Mouse (Mus musculus) limb, embryonic 12.5 days (tissue): ENCODE data around the gene Slc35b3. TPM values are rescaled to one million over a fixed set of nuclear protein-coding genes. Genes with fewer than 3 reads are reported as not detected.

ENCODE experiments used
- ATAC-seq: fragments of 200-750 bp; cut with Nextera tagmentation; 2 replicates; pipeline ENCODE4 v1.8.0; 2017; ENCODE audit warnings: low read depth, moderate TSS enrichment; ENCODE audit not compliant: insufficient number of reproducible peaks, insufficient read depth, low FRiP score, low TSS enrichment
- H3K27ac ChIP-seq: fragments of 300-500 bp; sonication (generic); 2 replicates; pipeline ENCODE4 v1.5.1; 2016; ENCODE audit warnings: mild to moderate bottlenecking, moderate library complexity
- H3K27me3 ChIP-seq: fragments of 300-500 bp; sonication (generic); 2 replicates; pipeline ENCODE4 v1.6.1; 2016; ENCODE audit warnings: mild to moderate bottlenecking, moderate library complexity
- H3K36me3 ChIP-seq: fragments of 300-500 bp; sonication (generic); 2 replicates; pipeline ENCODE4 v1.6.1; 2016; ENCODE audit warnings: mild to moderate bottlenecking, moderate library complexity
- H3K4me1 ChIP-seq: fragments of 300-500 bp; sonication (generic); replicated peaks from 2 replicates; pipeline ENCODE4 v1.6.1; 2016
- H3K4me2 ChIP-seq: fragments of 300-500 bp; sonication (generic); 2 replicates; pipeline ENCODE4 v1.6.1; 2016; ENCODE audit warnings: mild to moderate bottlenecking, moderate library complexity
- H3K4me3 ChIP-seq: fragments of 300-500 bp; sonication (generic); replicated peaks from 2 replicates; pipeline ENCODE4 v1.5.1; 2016; ENCODE audit warnings: mild to moderate bottlenecking
- H3K9ac ChIP-seq: fragments of 300-500 bp; sonication (generic); replicated peaks from 2 replicates; pipeline ENCODE4 v1.6.1; 2016; ENCODE audit warnings: mild to moderate bottlenecking, moderate library complexity
- H3K9me3 ChIP-seq: fragments of 300-500 bp; sonication (generic); 2 replicates; pipeline ENCODE4 v1.6.1; 2016; ENCODE audit warnings: mild to moderate bottlenecking, moderate library complexity
- WGBS: fragments of 180-500 bp; shearing (Covaris S2); methylation state at CpG from one replicate; pipeline ENCODE4 v1.1.7; 2016; 5-methylcytosine and 5-hydroxymethylcytosine counted together
- polyA plus RNA-seq: library from polyadenylated mRNA; unstranded; fragments of >200 nt; fragmentation: Nextera tagmentation; extraction: Ambion mirVana; gene quantifications from 2 replicates; pipeline ENCODE4 v1.2.1, GENCODE M21; 2016

Slc35b3 gene
- polyA plus RNA-seq = 32.9 and 34.6 TPM in 2 replicates

- Histone ChIP-seq H3K27ac (peak within 1 kb of the TSS; percentile 84), H3K4me2 (peak within 1 kb of the TSS; percentile 66), H3K4me3 (peak within 1 kb of the TSS; percentile 85), H3K36me3 (peaks cover 5% of the 10 kb centered on the region), H3K9me3 (no peaks in the 10 kb centered on the region), H3K9ac (peak within 1 kb of the TSS; percentile 80), H3K4me1 (peaks cover 7% of the 10 kb centered on the region; the same call in 1 of the 2 replicates), H3K27me3 (no peaks in the 10 kb centered on the region)
- peak; percentile 98 for ATAC-seq
- 2% methylated on average over 67 of the region's 67 CpGs for WGBS
Measured at GRCm38 (mm10) chr13:38960063-38961050, at the start of gene Slc35b3. Gene Slc35b3, minus strand, starts transcription at chr13:38960875.

GRCm38 (mm10) chr13:39010280-39010679, 49.6 kb upstream of the Slc35b3 start:
- no peak overlapping the region for H3K9ac ChIP-seq
- H3K9me3 ChIP-seq = no peaks in the 10 kb centered on the region
- no peak for ATAC-seq
- H3K36me3 ChIP-seq = no peaks in the 10 kb centered on the region
- no peak overlapping the region for H3K27ac ChIP-seq
- no peaks in the 10 kb centered on the region for H3K27me3 ChIP-seq
- 85% methylated on average over 4 of the region's 4 CpGs for WGBS
- no peak overlapping the region for H3K4me2 ChIP-seq
- no peak overlapping the region for H3K4me3 ChIP-seq
- peaks cover 10% of the 10 kb centered on the region for H3K4me1 ChIP-seq

- Histone ChIP-seq H3K4me3 (no peak overlapping the region), H3K4me1 (no peaks in the 10 kb centered on the region), H3K9me3 (no peaks in the 10 kb centered on the region), H3K9ac (no peak overlapping the region), H3K4me2 (no peak overlapping the region), H3K36me3 (no peaks in the 10 kb centered on the region), H3K27ac (no peak overlapping the region), H3K27me3 (no peaks in the 10 kb centered on the region)
- ATAC-seq = no peak
Measured at GRCm38 (mm10) chr13:39003101-39003762, 42.6 kb upstream of the Slc35b3 start.

GRCm38 (mm10) chr13:39002424-39002823, 41.7 kb upstream of the Slc35b3 start:
- H3K4me3 ChIP-seq = no peak overlapping the region
- no peaks in the 10 kb centered on the region for H3K27me3 ChIP-seq
- no peak overlapping the region for H3K27ac ChIP-seq
- H3K4me2 ChIP-seq = no peak overlapping the region
- H3K4me1 ChIP-seq = no peaks in the 10 kb centered on the region
- WGBS = 73% methylated on average over 1 of the region's 1 CpGs
- no peak for ATAC-seq
- no peaks in the 10 kb centered on the region for H3K9me3 ChIP-seq
- H3K36me3 ChIP-seq = no peaks in the 10 kb centered on the region
- H3K9ac ChIP-seq = no peak overlapping the region

- Histone ChIP-seq H3K27ac (no peak overlapping the region), H3K27me3 (no peaks in the 10 kb centered on the region)
- WGBS = 91% methylated on average over 11 of the region's 11 CpGs
Measured at GRCm38 (mm10) chr13:39001434-39001833, 40.8 kb upstream of the Slc35b3 start.

GRCm38 (mm10) chr13:38998958-38999357, 38.3 kb upstream of the Slc35b3 start:
- Histone ChIP-seq H3K9ac (no peak overlapping the region), H3K4me2 (no peak overlapping the region), H3K27ac (no peak overlapping the region), H3K4me1 (no peaks in the 10 kb centered on the region), H3K36me3 (no peaks in the 10 kb centered on the region), H3K9me3 (no peaks in the 10 kb centered on the region), H3K4me3 (no peak overlapping the region), H3K27me3 (no peaks in the 10 kb centered on the region)
- 64% methylated on average over 7 of the region's 9 CpGs for WGBS
- ATAC-seq = no peak

More at GRCm38 (mm10) chr13:39001434-39001833, 40.8 kb upstream of the Slc35b3 start:
- H3K9ac ChIP-seq = no peak overlapping the region
- no peak overlapping the region for H3K4me3 ChIP-seq
- H3K36me3 ChIP-seq = no peaks in the 10 kb centered on the region
- H3K4me1 ChIP-seq = no peaks in the 10 kb centered on the region
- no peaks in the 10 kb centered on the region for H3K9me3 ChIP-seq
- H3K4me2 ChIP-seq = no peak overlapping the region
- ATAC-seq = no peak

GRCm38 (mm10) chr13:38992529-38992928, 31.9 kb upstream of the Slc35b3 start:
- H3K9ac ChIP-seq = no peak overlapping the region
- 29% methylated on average over 5 of the region's 5 CpGs for WGBS
- H3K27ac ChIP-seq = no peak overlapping the region
- peaks cover 4% of the 10 kb centered on the region; the same call in 1 of the 2 replicates for H3K27me3 ChIP-seq
- H3K4me3 ChIP-seq = no peak overlapping the region
- no peak overlapping the region for H3K4me2 ChIP-seq
- ATAC-seq = no peak
- H3K36me3 ChIP-seq = no peaks in the 10 kb centered on the region
- H3K9me3 ChIP-seq = no peaks in the 10 kb centered on the region
- no peaks in the 10 kb centered on the region for H3K4me1 ChIP-seq

GRCm38 (mm10) chr13:38983751-38984150, 23.1 kb upstream of the Slc35b3 start:
- Histone ChIP-seq H3K4me1 (no peaks in the 10 kb centered on the region), H3K4me3 (no peak overlapping the region), H3K27ac (no peak overlapping the region), H3K9me3 (no peaks in the 10 kb centered on the region), H3K9ac (no peak overlapping the region), H3K27me3 (no peaks in the 10 kb centered on the region), H3K36me3 (no peaks in the 10 kb centered on the region), H3K4me2 (no peak overlapping the region)
- no peak for ATAC-seq
- WGBS = 90% methylated on average over 5 of the region's 5 CpGs

GRCm38 (mm10) chr13:38980900-38981299, 20.2 kb upstream of the Slc35b3 start:
- 76% methylated on average over 3 of the region's 3 CpGs for WGBS
- Histone ChIP-seq H3K9ac (no peak overlapping the region), H3K4me3 (no peak overlapping the region), H3K4me2 (no peak overlapping the region), H3K27ac (no peak overlapping the region), H3K9me3 (no peaks in the 10 kb centered on the region), H3K36me3 (no peaks in the 10 kb centered on the region), H3K27me3 (no peaks in the 10 kb centered on the region), H3K4me1 (peaks cover 9% of the 10 kb centered on the region)
- ATAC-seq = no peak

- no peaks in the 10 kb centered on the region for H3K36me3 ChIP-seq
- no peak for ATAC-seq
- peaks cover 9% of the 10 kb centered on the region for H3K4me1 ChIP-seq
- H3K4me3 ChIP-seq = no peak overlapping the region
- H3K27me3 ChIP-seq = no peaks in the 10 kb centered on the region
- H3K9me3 ChIP-seq = no peaks in the 10 kb centered on the region
- no peak overlapping the region for H3K9ac ChIP-seq
- H3K27ac ChIP-seq = no peak overlapping the region
- WGBS = 40% methylated on average over 6 of the region's 6 CpGs
- no peak overlapping the region for H3K4me2 ChIP-seq
Measured at GRCm38 (mm10) chr13:38976978-38977377, 16.3 kb upstream of the Slc35b3 start.

GRCm38 (mm10) chr13:38975853-38976252, 15.2 kb upstream of the Slc35b3 start:
- no peak overlapping the region for H3K4me2 ChIP-seq
- ATAC-seq = no peak
- H3K9ac ChIP-seq = no peak overlapping the region
- no peaks in the 10 kb centered on the region for H3K36me3 ChIP-seq
- H3K4me1 ChIP-seq = peaks cover 9% of the 10 kb centered on the region
- H3K4me3 ChIP-seq = no peak overlapping the region
- WGBS = 82% methylated on average over 5 of the region's 5 CpGs
- no peak overlapping the region for H3K27ac ChIP-seq
- no peaks in the 10 kb centered on the region for H3K9me3 ChIP-seq
- H3K27me3 ChIP-seq = no peaks in the 10 kb centered on the region
